Mouse (Mus musculus): ENCODE data around the gene Mat2b.
"Not testable (repeated sequence)": the region's sequence is repeated elsewhere in the genome, so short reads cannot be mapped to it uniquely, and the experiment has no call there.

Mat2b gene

GRCm38 (mm10) chr11:40695103-40695502, at the start of gene Mat2b:
Gene Mat2b (minus strand): TSS chr11:40695203.
- DNase-seq (ENCODE audit: low spot score in 2 of 2), result no peak

- no peak for DNase-seq (ENCODE audit: low spot score in 2 of 2)
Observed at GRCm38 (mm10) chr11:40744348-40744747, 49.3 kb upstream of the Mat2b start.

- DNase-seq (ENCODE audit: low spot score in 2 of 2), result no peak
Observed at GRCm38 (mm10) chr11:40741605-40742262, 46.7 kb upstream of the Mat2b start.

- DNase-seq (ENCODE audit: low spot score in 2 of 2), result no peak
Observed at GRCm38 (mm10) chr11:40737369-40737768, 42.4 kb upstream of the Mat2b start.

- no peak for DNase-seq (ENCODE audit: low spot score in 2 of 2)
Observed at GRCm38 (mm10) chr11:40734251-40734752, 39.3 kb upstream of the Mat2b start.

- DNase-seq (ENCODE audit: low spot score in 2 of 2), result peak; percentile 86 to 92
Observed at GRCm38 (mm10) chr11:40733339-40734174, 38.6 kb upstream of the Mat2b start, which contains the start of the genes Hmmr and Nudcd2. Gene Hmmr (minus strand): TSS chr11:40733422. Gene Nudcd2 (plus strand): TSS chr11:40733667.

- DNase-seq (ENCODE audit: low spot score in 2 of 2), result no peak
Observed at GRCm38 (mm10) chr11:40732997-40733338, 38.0 kb upstream of the Mat2b start.

GRCm38 (mm10) chr11:40718324-40718723, 23.3 kb upstream of the Mat2b start:
- DNase-seq (ENCODE audit: low spot score in 2 of 2), result no peak

GRCm38 (mm10) chr11:40715524-40715923, 20.5 kb upstream of the Mat2b start:
- no peak for DNase-seq (ENCODE audit: low spot score in 2 of 2)

- peak in 1 of 2 experiments; percentile 4 for DNase-seq (ENCODE audit: low spot score in 2 of 2)
Observed at GRCm38 (mm10) chr11:40713858-40714257, 18.9 kb upstream of the Mat2b start.

- not testable (repeated sequence) for DNase-seq (ENCODE audit: low spot score in 2 of 2)
Observed at GRCm38 (mm10) chr11:40709899-40710298, 14.9 kb upstream of the Mat2b start.

- peak; percentile 59 to 61 for DNase-seq (ENCODE audit: low spot score in 2 of 2)
Observed at GRCm38 (mm10) chr11:40694311-40695087, 504 bp downstream of the Mat2b start.

GRCm38 (mm10) chr11:40693366-40693951, 1.5 kb downstream of the Mat2b start:
- peak; percentile 43 to 68 for DNase-seq (ENCODE audit: low spot score in 2 of 2)

GRCm38 (mm10) chr11:40692511-40693365, 2.3 kb downstream of the Mat2b start:
- DNase-seq (ENCODE audit: low spot score in 2 of 2), result peak; percentile 91 to 95

- no peak for DNase-seq (ENCODE audit: low spot score in 2 of 2)
Observed at GRCm38 (mm10) chr11:40692101-40692509, 2.9 kb downstream of the Mat2b start.

GRCm38 (mm10) chr11:40690444-40691127, 4.4 kb downstream of the Mat2b start:
- DNase-seq (ENCODE audit: low spot score in 2 of 2), result no peak

- no peak for DNase-seq (ENCODE audit: low spot score in 2 of 2)
Observed at GRCm38 (mm10) chr11:40683295-40683694, 11.7 kb downstream of the Mat2b start.

- DNase-seq (ENCODE audit: low spot score in 2 of 2), result no peak
Observed at GRCm38 (mm10) chr11:40682456-40682855, 12.5 kb downstream of the Mat2b start.

GRCm38 (mm10) chr11:40677169-40677568, 17.8 kb downstream of the Mat2b start:
- DNase-seq (ENCODE audit: low spot score in 2 of 2), result no peak

Data from urinary bladder, postnatal 36 days (tissue).